22 mouse cellular contexts compared by ENCODE assay signal in genomic region chr2:152149891-152150290, GRCm38 (mm10). TPM values are rescaled to one million over a fixed set of nuclear protein-coding genes. Genes with fewer than 3 reads are reported as not detected.
DNase-seq lines count a peak whose midpoint lies in the region; ATAC-seq and TF ChIP-seq lines count a peak whose summit lies in the region.
"Had no signal": no experiment of that assay in that cellular context is flagged by ENCODE, and none has a peak within 500 bp of the region (broad histone marks: within the 10 kb centered on the region; RNA-seq: fewer than 3 reads in every experiment).

No protein-coding gene starts in this region.

- no peak for ATAC-seq in heart, postnatal 0 days (ENCODE audit: insufficient read depth, low read depth)
- ATAC-seq in inflammation-experienced regulatory T-cells, adult 6 months = no peak
- ATAC-seq: CD4-positive, CD25-positive, alpha-beta regulatory T cell, adult 4 months; forebrain, embryonic 16.5 days had no signal

- DNase-seq in gastrocnemius, adult 2 months = no peak
- no peak for DNase-seq in gastrocnemius, adult 8-10 months (ENCODE audit: low spot score in 2 of 2)
- no peak for DNase-seq in heart, postnatal 0 days (ENCODE audit: low spot score)
- DNase-seq in heart, adult 18-20 months = no peak
- peak; percentile 30 for DNase-seq in R1 (ENCODE audit: low read depth, low spot score)
- DNase-seq: cerebellum, adult 2 months; cerebellum, postnatal 25 days; liver; lung, postnatal 10 days; right cerebral cortex, postnatal 14 days had no signal

- no peak overlapping the region for H3K4me2 ChIP-seq in heart, postnatal 0 days (ENCODE audit: low read depth, low read length)
- H3K4me2 ChIP-seq: embryonic facial prominence, embryonic 13.5 days; heart, embryonic 13.5 days; hindbrain, embryonic 12.5 days; liver, embryonic 15.5 days; midbrain, embryonic 12.5 days had no signal

- peak overlapping the region; percentile 89 for H3K27ac ChIP-seq in gastrocnemius, adult 2 months
- H3K27ac ChIP-seq in heart, postnatal 0 days (ENCODE audit: low read depth) = peak overlapping the region; percentile 13
- H3K27ac ChIP-seq: embryonic facial prominence, embryonic 13.5 days; heart, embryonic 13.5 days; hindbrain, embryonic 12.5 days; liver, embryonic 15.5 days; midbrain, embryonic 12.5 days; stomach, postnatal 0 days had no signal

- WGBS in heart, postnatal 0 days = 39% methylated on average over 4 of the region's 4 CpGs

- no peak for TF ChIP-seq CTCF in gastrocnemius, adult 2 months (IDR thresholded peaks at IDR 0.05)
- TF ChIP-seq CTCF in heart, postnatal 0 days (IDR thresholded peaks at IDR 0.05; ENCODE audit: low read depth) = no peak
- no peak for TF ChIP-seq CTCF in E14TG2a.4 (conservative IDR thresholded peaks at IDR 0.05; ENCODE audit: low read length)

- H3K27me3 ChIP-seq in heart, postnatal 0 days (ENCODE audit: control insufficient read depth, insufficient read depth, low read length) = peaks cover 20% of the 10 kb centered on the region
- no peaks in the 10 kb centered on the region for H3K27me3 ChIP-seq in E14TG2a.4 (ENCODE audit: insufficient read depth, low read length)

- no peak overlapping the region for H3K9ac ChIP-seq in heart, postnatal 0 days (replicated peaks; ENCODE audit: low read depth, low read length)
- H3K9ac ChIP-seq: embryonic facial prominence, embryonic 13.5 days; heart, embryonic 13.5 days; hindbrain, embryonic 12.5 days; liver, embryonic 15.5 days; midbrain, embryonic 12.5 days had no signal

- H3K4me3 ChIP-seq in gastrocnemius, adult 2 months = peak overlapping the region; percentile 84
- H3K4me3 ChIP-seq in heart, postnatal 0 days (ENCODE audit: low read depth, low read length) = no peak overlapping the region
- peak overlapping the region; percentile 45 for H3K4me3 ChIP-seq in E14TG2a.4 (replicated peaks; ENCODE audit: low read length)
- H3K4me3 ChIP-seq: embryonic facial prominence, embryonic 13.5 days; erythroblast, embryonic 14.5 days; heart, embryonic 13.5 days; hindbrain, embryonic 12.5 days; limb, embryonic 10.5 days; liver, embryonic 15.5 days; midbrain, embryonic 12.5 days had no signal

- TF ChIP-seq EP300 in heart, postnatal 0 days (IDR thresholded peaks at IDR 0.05; ENCODE audit: low read depth) = no peak

- H3K9me3 ChIP-seq in heart, postnatal 0 days (replicated peaks; ENCODE audit: control insufficient read depth, low read length) = no peaks in the 10 kb centered on the region
- H3K9me3 ChIP-seq in E14TG2a.4 (ENCODE audit: low read length) = no peaks in the 10 kb centered on the region
- H3K9me3 ChIP-seq: embryonic facial prominence, embryonic 13.5 days; heart, embryonic 13.5 days; hindbrain, embryonic 12.5 days; limb, embryonic 10.5 days; liver, embryonic 15.5 days; midbrain, embryonic 12.5 days had no signal

- no peaks in the 10 kb centered on the region for H3K4me1 ChIP-seq in heart, postnatal 0 days (ENCODE audit: control insufficient read depth, insufficient read depth)
- H3K4me1 ChIP-seq in E14TG2a.4 (replicated peaks; ENCODE audit: low read depth, low read length) = peaks cover 95% of the 10 kb centered on the region
- H3K4me1 ChIP-seq: embryonic facial prominence, embryonic 13.5 days; liver, embryonic 15.5 days; midbrain, embryonic 12.5 days had no signal

- no peaks in the 10 kb centered on the region for H3K36me3 ChIP-seq in heart, postnatal 0 days (replicated peaks; ENCODE audit: control insufficient read depth, insufficient read depth, low read length)
- peaks cover 52% of the 10 kb centered on the region for H3K36me3 ChIP-seq in E14TG2a.4 (ENCODE audit: insufficient read depth, low read length)
- H3K36me3 ChIP-seq: embryonic facial prominence, embryonic 13.5 days; heart, embryonic 13.5 days; hindbrain, embryonic 12.5 days; liver, embryonic 15.5 days; midbrain, embryonic 12.5 days had no signal

- intact Hi-C loops in gastrocnemius, adult 2 months (cut with DNase I) = loop anchor here (2.0 kb wide), 1 partner anchor 27 kb away; no protein-coding TSS in a partner anchor

RNA-seq across cellular contexts. Expression of gene Tcf15, which starts 6.5 kb away (rescaled TPM):
- total RNA-seq in gastrocnemius, adult 2 months (2021) = 10 to 100 TPM; 14.9 to 22.8 TPM
- 10 to 100 TPM in 3 of 4 experiments, 1 to 10 TPM in 1; 7.4 to 14.4 (median 10.5) TPM for total RNA-seq in gastrocnemius, adult 8-10 months (2022)
- 32.5 and 36.8 TPM in 2 replicates for total RNA-seq in heart, postnatal 0 days (2014; rRNA removed; ENCODE audit: low replicate concordance)
- 23.0 and 23.2 TPM in 2 replicates for polyA plus RNA-seq in heart, postnatal 0 days (2015; fragmentation: Nextera tagmentation; extraction: Ambion mirVana)
- 10 to 100 TPM; 16.4 to 18.9 TPM for total RNA-seq in heart, adult 18-20 months (2021)
- polyA plus RNA-seq in inflammation-experienced regulatory T-cells, adult 6 months (2017; shearing (Covaris generic)) = not detected
- polyA plus RNA-seq: CD4-positive, CD25-positive, alpha-beta regulatory T cell, adult 4 months had no signal

RNA-seq across cellular contexts. Expression of gene Srxn1, which starts 44.6 kb away (rescaled TPM):
- 10 to 100 TPM; 24.3 to 28.7 TPM for total RNA-seq in gastrocnemius, adult 2 months (2021)
- 10 to 100 TPM; 15.2 to 67.0 (median 22.7) TPM for total RNA-seq in gastrocnemius, adult 8-10 months (2022)
- total RNA-seq in heart, postnatal 0 days (2014; rRNA removed; ENCODE audit: low replicate concordance) = 10.9 and 13.7 TPM in 2 replicates
- 9.5 and 10.2 TPM in 2 replicates for polyA plus RNA-seq in heart, postnatal 0 days (2015; fragmentation: Nextera tagmentation; extraction: Ambion mirVana)
- 10 to 100 TPM; 18.8 to 20.3 TPM for total RNA-seq in heart, adult 18-20 months (2021)
- 1 to 10 TPM; 2.5 to 8.0 (median 3.3) TPM for polyA plus RNA-seq in inflammation-experienced regulatory T-cells, adult 6 months (2017; shearing (Covaris generic))
